Mouse (Mus musculus) layer of hippocampus, postnatal 10 days (tissue): Measurements from ENCODE around the gene Simc1. TPM values are rescaled to one million over a fixed set of nuclear protein-coding genes. Genes with fewer than 3 reads are reported as not detected.
A peak's percentile ranks its signal among the peaks of the same experiment; 100 is the strongest.

Source experiments
- DNase-seq, 2 experiments: peaks; one replicate each; pipeline ENCODE4 v3.0.0; 2021; ENCODE audit warnings: low spot score in 2 of 2
- total RNA-seq, 2 experiments: library from RNA; stranded (reverse); gene quantifications; 2 replicates each; pipeline ENCODE4 v1.2.3; 2021

Gene Simc1
- total RNA-seq, 2 experiments from 2014 or later = 20.5 to 20.7 TPM

DNA sequence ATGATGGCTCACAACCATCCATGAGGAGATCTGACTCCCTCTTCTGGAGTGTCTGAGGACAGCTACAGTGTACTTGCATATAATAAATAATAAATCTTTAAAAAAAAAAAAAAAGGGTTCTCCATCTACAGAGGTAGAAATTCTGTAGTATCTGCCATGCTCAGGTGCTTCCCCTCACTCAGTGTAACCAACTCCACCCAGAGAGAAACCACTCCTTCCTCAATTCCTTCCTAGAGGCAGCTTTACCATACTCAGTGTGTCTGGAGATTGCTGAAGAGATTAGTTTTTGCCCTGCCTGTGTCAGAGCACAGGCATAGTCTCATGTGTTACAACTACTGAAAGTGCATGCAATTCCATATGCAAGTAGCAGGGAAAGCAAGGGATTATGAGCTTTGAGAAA lies 28.6 kb downstream of the Simc1 start:
- no peak for DNase-seq

DNA sequence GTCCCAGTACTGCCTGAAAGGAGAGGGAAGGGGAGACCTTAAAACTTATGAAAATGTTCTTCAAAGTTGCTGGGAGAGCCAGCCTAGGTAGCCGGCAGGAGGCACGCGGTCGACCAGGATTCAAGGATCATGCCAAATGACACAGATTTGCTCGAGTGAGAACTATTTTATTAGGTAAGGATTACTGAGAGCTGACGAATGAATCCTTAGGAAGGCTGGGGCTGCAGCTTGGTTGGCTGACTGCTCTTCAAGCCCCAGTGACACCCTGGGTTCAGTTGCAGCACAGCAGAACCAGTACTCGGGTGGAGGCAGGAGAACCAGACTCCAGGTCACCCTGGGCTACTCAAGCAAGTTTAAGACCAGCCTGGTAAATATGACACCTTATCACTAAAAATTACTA lies 44.5 kb downstream of the Simc1 start:
- no peak for DNase-seq

DNA sequence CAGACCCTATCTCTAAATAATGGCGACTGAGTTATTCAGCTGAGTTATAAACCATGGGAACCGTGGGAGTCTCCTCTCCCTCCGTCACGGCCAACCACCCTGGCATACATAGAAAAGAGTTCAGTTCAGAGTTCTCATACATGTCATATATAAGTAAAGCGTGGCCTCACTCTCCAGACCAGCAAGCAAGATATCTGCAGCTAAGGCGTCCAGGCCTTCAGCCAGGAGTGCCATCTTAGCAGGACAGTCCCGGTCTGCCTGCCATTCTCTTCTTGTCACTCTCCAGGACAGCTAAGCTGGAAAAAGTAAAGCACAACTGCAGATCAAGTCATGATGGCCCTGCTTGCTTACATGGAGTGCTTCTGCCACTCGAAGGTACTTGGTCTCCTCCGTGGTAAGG lies 52.6 kb downstream of the Simc1 start:
- DNase-seq = no peak

DNA sequence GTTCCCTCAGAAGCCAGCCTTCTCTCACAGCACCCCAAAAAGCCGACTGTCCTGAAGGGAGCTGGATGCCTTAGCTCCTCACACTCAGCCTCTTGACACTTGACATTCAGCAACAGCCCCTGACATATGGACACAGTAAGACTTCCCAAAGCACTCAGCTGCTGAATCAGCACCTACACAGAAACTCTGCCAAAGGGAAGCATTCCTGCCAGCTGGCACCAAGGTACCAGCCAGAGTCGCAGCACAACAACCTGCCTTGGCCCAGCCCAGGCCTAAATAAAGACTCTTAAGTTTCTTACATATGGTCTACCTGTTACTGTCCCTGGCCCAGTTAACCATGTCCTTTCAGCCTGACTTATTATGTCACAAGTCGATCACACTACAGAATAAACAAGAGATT lies 53.2 kb downstream of the Simc1 start:
- no peak for DNase-seq

DNA sequence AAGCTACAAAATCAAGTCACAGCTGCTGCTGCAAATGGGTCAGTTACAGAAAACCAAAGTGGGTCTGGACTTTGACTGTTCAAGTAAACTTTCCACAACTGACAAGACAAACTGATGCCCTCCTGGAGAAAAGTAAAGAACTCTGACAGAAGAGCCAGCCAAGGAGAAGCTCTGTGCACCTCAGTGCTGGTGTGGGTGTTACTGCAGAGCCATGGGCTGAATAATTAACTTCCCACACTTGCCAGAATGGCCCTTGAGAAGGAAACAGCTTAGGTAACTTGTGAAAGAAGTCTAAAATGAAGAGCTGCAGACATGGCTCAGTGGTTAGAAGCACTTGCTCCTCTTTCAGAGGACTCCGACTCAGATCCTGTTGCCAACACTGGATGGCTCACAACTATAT lies 54.1 kb downstream of the Simc1 start:
- no peak for DNase-seq

DNA sequence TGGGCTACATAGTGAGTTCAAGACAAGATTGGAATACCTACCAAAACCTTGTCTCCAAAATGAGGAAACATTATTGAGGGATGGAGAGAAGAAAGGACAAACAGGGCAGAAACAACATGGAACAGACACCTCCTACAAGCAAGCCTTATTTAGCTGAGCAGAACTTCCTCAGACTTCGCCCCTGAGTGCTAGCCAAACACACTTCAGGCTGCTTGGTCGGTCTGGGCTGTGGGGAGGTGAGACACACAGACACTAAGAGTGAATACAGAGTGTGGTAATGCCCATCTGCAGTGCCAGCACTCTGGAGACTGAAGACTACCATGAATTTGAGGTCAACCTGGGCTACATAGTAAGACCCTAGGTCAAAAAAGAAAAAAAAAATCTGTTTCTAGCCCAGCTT lies 56.1 kb downstream of the Simc1 start:
- DNase-seq = no peak

DNA sequence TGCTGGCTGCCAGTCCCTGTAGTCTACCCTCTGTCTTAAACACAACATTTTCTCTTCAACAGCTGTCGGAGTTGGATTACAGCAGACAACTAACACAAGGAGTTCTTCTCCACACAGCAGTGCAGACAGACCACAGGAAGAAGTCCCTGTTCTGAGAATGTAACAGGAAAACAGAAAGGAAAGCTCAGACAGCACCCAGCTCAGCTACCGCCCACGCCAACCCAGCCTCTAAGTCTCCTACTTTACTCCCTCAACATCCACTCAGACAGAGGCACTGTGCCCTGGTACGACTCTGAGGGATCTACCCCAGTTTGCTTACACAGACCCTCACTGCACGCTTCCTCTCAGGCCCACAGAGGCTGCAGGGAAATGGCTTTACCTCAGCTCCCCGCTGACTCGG lies 57.0 kb downstream of the Simc1 start:
- DNase-seq = no peak

DNA sequence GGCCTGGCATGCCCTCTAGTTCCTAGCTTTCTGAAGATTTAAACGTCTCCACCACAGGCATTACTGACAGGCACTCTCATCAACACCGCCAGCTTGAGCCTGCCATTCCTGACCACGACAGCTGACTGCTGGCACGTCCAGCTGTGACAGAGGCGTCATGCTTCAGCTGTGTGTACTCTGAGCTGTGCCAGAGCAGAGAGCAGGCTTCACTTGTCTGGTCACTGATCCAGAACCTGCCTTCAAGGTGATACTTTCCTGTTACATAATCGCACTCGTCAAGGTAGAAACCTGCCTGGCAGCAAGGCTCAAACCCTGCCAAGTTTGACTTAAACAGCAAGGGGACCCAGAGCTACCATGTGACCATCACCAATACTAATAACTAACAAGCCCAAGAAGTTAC lies 59.0 kb downstream of the Simc1 start:
- DNase-seq = no peak

DNA sequence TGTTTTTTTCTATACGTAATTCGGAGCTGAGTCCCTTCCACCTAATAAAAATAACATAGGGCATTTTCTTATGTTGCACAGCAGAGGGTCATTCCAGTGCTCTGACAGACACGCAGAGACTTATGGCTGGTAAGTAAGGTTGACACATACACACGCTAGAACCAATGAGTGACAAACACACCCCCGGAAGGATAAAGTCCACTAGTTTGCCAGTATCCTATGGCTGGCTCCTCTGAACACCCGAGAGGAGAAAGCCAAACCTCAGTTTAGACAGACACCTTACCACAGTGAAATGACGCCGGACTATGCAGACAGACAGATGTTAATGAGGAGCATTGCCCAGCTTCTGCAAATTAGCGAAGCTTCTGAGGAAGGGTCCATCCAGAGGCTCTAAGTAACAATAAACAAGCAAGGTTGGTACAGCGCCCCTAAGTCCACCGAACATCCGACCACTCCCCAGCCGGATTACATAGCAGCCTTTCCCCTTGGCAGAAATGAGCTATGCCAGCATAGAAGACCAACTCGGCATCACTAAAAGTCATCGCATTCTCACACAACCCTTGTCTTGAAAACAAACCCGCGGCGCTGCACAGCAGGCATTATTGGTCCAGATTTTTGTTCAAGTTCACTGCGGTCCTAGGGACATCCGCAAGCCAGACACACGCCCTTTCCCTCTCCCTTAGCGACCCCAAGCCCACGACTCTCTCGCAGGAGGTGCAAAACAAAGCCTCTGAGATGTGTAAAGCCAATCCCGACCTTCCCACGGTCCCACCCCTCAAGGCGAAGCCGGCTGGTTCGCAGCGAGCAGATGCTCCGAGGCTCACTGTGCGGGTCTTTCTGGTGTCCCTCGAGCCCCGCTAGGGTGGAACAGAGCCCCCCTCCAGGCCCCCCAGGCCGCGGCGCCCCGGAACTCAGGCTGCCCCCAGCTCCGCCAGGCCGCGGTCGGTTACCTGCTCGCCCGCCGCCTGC lies 60.9 kb downstream of the Simc1 start:
- DNase-seq = no peak

DNA sequence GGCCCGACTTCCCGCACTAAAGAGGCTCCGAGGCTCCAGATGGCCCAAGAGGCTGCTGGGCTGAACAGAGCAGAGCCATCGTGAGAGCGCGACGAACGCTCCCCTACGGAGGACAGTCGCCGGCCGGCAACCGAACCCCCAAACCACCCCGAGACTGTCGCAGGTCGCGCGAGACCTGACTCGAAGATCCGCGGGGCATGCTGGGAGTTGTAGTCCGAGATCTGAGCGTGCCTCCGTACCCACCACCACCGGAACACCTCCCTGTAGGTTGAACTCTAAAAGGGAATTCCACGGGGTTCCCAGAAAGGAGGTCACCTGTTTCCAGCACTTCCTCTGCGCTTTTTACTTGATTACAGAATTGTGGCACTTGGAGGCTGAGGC lies 61.6 kb downstream of the Simc1 start, which contains the start of gene 4833439L19Rik:
Gene 4833439L19Rik (minus strand): TSS at position 235 of the 381 bp plus-strand sequence.
- DNase-seq = peak; percentile 95 to 96

DNA sequence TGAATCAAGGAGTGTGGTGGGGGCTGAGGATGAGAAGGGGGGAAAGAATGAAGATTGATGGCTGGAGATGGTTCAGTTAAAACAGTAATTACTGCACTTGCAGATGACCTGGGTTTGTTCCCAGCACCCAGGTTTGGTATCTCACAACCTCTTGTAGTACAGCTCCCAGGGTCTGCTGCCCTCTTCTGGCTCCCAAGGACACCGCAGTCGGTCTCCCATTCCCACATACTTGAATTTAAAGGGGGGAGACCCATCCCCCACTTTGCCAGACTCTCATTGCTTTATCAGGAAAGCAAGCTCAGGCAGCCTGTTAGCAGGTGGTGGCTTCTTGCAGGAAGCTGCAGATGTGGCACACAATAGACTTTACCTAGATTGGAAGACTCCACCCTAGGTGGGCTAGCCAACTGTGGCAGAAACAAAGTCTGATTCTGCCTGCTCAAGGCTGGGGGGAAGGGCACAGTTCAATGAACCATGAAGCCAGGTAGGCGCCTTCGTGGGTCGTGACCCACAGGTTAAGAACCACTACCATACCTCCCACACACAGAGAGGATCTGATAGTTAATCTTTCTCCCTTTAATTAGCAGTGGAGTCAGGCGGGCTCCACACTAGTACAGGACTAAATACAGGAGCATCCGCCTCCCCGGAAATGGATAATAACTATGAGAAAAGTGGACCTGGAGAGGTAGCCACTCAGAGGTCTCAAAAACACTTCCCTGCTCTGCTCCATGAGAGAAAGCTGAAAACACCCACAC lies 62.2 kb downstream of the Simc1 start:
- peak; percentile 61 to 74 for DNase-seq

DNA sequence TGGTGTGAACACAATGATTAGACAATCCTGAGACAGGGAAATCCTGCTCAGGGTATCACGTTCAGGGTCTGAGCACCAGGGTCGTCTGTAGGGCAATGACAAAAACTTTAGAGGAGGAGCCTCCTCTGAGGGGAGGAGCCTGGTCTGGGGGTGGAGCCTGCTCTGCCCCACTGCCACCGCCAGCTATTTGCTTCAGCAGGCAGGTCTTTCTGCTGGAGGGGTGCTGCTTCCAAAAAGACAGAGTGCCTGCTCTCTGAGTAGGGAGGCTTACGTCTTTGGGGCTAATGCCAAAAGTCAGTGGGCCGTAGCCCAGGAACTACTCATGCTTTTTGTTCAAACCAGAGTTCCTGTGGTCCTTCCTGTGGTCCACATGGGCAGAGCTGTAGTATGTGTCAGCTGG lies 64.8 kb downstream of the Simc1 start:
- no peak for DNase-seq

DNA sequence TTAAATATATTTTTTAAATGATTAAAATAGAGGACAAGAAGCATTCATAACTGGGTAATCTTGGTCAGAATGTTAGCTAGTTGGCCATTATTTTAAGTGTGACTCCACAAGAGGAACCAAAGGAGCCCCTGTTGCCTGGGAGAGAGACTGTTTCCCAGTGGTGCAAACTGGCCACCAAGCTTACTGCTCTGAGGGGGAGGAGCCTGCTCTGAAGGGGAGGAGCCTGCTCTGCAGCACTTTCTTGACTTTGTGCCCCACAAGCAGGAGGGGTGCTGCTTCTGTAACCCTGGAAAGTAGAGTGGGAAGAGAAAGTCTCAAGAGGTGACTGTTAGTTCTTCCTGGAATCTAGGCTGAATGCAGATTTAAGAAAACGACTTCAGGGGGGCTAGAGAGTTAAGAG lies 65.7 kb downstream of the Simc1 start:
- no peak for DNase-seq

DNA sequence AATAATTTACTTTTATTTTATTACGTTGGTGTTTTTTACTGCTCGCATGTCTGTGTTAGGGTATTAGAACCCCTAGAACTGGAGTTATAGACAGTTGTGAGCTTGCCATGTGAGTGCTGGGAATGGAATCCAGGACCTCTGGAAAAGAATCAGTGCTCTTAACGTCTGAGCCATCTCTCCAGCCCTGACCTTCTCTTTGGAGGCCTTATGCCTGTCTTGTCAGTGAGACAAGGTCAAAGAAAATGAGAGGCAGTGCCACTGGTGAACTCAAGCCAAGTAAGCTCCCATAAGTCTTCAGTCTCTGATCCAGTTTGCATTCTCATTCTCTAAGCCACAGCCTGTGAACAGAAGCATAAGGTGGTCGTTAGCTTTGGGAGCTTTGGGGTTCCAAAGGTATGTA lies 67.2 kb downstream of the Simc1 start:
- no peak for DNase-seq

DNA sequence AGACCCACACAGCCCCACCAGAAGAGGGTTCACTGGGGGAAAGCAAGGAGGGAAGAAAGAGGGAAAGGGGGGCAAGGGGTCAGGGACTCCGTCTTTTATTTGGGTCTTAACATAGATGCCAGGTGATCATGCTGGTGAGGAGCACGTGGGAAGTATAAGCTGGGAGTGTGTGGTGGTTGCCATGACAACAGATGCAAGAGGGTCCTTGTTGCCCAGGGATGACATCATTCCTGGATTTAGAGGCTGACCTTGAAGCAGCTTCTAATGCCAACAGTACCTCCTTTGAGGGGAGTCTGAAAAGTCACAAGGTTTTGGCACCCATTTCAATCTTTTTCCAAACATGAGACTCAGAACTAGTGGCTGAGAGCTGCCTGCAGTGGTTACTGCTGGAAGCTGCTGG lies 68.1 kb downstream of the Simc1 start:
- DNase-seq = no peak

DNA sequence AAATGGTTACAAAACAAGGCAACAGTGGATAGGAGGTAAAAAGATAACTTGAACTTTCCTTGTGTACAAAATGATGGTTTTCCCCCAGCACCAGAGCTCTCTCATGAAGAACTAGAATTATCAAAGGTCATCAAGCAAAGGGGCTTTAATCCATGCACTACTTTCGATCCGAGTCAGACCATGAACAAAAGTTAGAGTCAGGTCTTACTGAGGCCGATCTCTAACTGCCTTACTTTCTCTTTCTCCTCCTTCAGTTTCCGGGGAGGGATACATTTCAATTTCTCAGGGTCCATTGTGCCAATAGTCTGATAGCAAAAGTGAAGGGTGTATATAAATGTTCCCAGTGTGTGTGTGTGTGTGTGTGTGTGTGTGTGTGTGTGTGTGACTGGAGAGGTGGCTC lies 69.0 kb downstream of the Simc1 start:
- no peak for DNase-seq

DNA sequence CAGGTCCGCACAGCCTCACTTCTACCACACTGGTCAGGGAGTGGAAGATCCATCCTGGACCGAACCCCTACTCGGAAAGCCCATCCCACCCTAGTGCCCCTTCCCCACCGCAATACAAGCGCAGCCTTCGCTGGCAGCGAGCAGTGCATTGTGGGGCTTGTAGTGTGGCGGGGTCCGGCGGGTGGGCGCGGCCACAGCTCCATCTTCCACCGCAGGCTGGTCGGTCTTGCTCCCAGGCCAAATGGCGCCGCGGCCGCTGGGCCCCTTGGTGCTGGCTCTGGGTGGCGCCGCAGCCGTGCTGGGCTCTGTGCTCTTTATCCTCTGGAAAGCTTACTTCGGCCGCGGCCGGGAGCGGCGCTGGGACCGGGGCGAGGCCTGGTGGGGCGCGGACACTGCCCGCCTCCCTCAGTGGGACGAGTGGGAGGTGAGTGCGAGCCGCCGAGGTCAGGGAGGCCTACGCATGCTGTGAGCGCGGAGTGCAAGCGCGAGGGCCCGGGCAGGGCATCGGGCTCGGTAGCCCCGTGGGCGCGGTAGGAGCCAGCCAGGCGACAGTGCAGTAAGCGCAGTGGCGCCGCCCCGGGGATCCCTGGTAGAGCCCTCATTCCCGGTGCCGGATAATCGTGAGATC lies 71.4 kb downstream of the Simc1 start, which contains the start of gene Arl10:
Gene Arl10 (plus strand): TSS at position 162 of the 628 bp plus-strand sequence.
- peak; percentile 75 to 84 for DNase-seq

DNA sequence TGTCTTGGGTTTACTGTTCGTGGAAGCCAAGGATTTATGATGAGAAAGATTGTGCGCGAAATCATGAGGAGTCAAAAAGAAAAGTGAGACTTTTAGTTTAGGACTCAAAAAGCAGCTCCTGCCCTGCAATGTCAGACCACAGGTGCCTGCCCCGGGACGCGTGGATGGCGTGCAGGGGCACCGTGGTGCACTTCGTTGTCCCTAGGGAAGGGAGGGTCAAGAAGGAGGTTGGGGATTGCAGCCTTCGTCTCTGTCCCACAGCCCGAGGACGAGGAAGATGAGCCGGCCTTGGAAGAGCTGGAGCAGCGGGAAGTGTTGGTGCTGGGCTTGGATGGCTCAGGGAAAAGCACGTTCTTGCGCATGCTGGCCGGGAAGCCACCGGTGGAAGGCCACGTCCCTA lies 71.9 kb downstream of the Simc1 start:
- DNase-seq = no peak

DNA sequence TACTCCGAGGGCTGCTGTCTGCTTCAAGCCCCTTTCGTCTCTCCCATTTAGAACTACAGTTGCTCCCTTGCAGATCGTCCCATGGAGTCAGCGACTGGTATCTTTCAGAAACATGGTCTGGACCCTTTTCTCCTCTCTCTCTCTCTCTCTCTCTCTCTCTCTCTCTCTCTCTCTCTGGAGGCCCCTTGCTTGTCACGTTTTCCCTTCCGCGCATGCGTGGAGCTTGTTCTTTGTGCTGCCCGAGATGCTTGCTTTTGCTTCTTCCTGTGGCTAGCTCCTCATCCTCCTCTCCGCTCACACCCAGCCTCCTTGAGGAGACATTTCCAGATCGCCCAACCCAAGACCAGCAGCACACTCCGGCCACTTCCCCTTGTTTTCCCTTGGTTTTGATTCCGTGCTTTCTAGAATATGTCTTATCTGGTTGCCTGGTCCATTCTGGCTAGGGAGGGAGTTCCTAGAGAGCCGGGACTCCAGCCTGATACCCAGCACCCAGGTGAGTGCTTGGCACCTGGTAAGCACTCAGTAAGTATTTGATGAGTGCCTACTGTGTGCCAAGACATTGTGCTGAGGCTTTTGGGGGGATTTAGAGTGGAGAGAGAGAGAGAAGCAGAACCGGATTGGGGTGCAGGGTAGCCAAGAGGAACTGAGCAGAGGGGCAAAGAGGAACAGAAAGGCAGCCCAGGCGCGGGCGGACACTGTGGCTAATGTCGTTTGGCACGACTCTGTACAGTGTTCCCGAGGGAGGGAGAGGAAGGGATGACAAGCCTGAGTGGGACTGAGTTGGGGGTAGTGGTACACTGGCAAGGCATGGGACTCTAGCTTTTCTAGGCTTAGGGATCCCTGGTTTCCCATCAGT lies 74.3 kb downstream of the Simc1 start:
- no peak for DNase-seq

DNA sequence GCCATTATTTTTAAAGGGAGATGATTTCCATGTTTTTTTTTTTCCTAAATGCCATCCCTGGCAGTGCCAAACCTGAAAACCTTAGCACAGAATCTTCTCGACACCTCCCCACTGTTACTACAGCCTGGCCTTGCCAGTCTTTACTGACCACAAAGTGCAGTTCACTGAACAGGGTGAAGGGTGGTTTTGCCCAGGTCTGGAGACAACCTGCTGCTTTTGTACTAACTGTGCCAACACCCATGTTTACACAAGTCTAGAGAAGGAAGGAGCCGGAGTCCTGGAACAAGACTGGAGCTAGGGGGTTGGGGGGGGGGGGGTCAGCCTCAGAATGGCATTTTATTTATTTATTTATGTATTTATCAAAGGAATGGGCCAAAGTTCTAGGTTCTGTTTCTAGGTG lies 77.8 kb downstream of the Simc1 start:
- no peak for DNase-seq

DNA sequence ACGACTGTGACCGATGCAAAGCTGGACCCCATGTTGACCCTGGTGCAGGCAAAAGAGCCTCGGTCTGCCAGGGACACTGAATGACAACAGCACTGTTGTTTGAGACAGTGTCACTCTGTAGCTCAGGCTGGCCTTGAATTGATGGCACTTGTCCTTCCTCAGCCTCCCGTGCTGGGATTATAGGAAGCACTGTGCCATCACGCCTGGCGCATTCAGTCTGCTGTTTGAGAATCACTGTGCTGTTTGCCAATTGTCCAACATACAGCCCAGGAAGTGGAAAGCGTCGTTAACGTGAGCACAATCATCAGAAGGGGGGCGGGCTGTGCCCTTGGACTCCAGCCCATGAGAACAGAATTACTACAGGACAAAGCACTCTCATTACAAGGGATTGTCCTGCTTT lies 78.5 kb downstream of the Simc1 start:
- no peak for DNase-seq
